Mouse (Mus musculus): ENCODE measurements at regions not wholly inside any gene's neighbourhood (a gene's known extent, or its start where the extent isn't known, plus 50 kb on each side); places are given as distances from the start of the nearest gene placed in this dataset.

- TF ChIP-seq POLR2A (IDR thresholded peaks at IDR 0.05; ENCODE audit: control insufficient read depth in 1 of 2, insufficient read depth in 1 of 2, low read depth in 1 of 2, low read length in 2 of 2, poor library complexity in 1 of 2) (no peak), CTCF (IDR thresholded peaks at IDR 0.05 in 2 of 3, conservative IDR thresholded peaks at IDR 0.05 in 1 of 3; ENCODE audit: control insufficient read depth in 1 of 3, insufficient read depth in 1 of 3, low read depth in 2 of 3, low read length in 3 of 3, poor library complexity in 1 of 3, severe bottlenecking in 1 of 3) (no peak), TAL1 (IDR thresholded peaks at IDR 0.05; ENCODE audit: low read length) (no peak), TCF12 (IDR thresholded peaks at IDR 0.05; ENCODE audit: low read depth, low read length) (no peak), EP300 (IDR thresholded peaks at IDR 0.05; ENCODE audit: low read depth in 1 of 2, low read length in 2 of 2) (no peak), UBTF (IDR thresholded peaks at IDR 0.05; ENCODE audit: borderline replicate concordance, insufficient read depth, low read depth, low read length) (no peak), TBP (IDR thresholded peaks at IDR 0.05; ENCODE audit: low read depth, low read length) (no peak), GATA1 (IDR thresholded peaks at IDR 0.05; ENCODE audit: low read depth, low read length) (no peak), ZC3H11A (IDR thresholded peaks at IDR 0.05; ENCODE audit: low read depth, low read length) (no peak)
Observed at GRCm38 (mm10) chr2:92782621-92783020, 132.3 kb upstream of the Syt13 start.
